Mouse (Mus musculus) monocyte, adult 5-6 weeks (primary cell): ENCODE data around the gene Atp1b4. TPM values are rescaled to one million over a fixed set of nuclear protein-coding genes. Genes with fewer than 3 reads are reported as not detected.
"Not testable (repeated sequence)": the region's sequence is repeated elsewhere in the genome, so short reads cannot be mapped to it uniquely, and the experiment has no call there.

Experiments used
- ATAC-seq: fragments of 153-309, 156-312 bp; replicated peaks from 2 replicates; pipeline ENCODE4 v1.8.0; 2017; ENCODE audit warnings: mild to moderate bottlenecking; ENCODE audit not compliant: low TSS enrichment, insufficient number of reproducible peaks, severe bottlenecking, poor library complexity, low FRiP score
- total RNA-seq: library from RNA; stranded (forward); fragments of 200-1000, 200-491, 200-594 nt; gene quantifications from 3 replicates; pipeline ENCODE4 v1.2.3, GENCODE M21; 2017

Gene Atp1b4
- not detected in 3 replicates for total RNA-seq

GRCm38 (mm10) chrX:38315884-38316283, at the start of gene Atp1b4:
TSS of gene Atp1b4 (plus strand) at chrX:38316184.
- ATAC-seq = no peak

- no peak for ATAC-seq
Observed at GRCm38 (mm10) chrX:38308597-38308996, 7.4 kb upstream of the Atp1b4 start.

- no peak for ATAC-seq
Observed at GRCm38 (mm10) chrX:38311054-38311453, 4.9 kb upstream of the Atp1b4 start.

GRCm38 (mm10) chrX:38312910-38313625, 2.9 kb upstream of the Atp1b4 start:
- ATAC-seq = no peak

- ATAC-seq = no peak
Observed at GRCm38 (mm10) chrX:38313626-38314210, 2.3 kb upstream of the Atp1b4 start.

- ATAC-seq = no peak
Observed at GRCm38 (mm10) chrX:38330695-38331406, 14.9 kb downstream of the Atp1b4 start.

- ATAC-seq = peak; percentile 75; the same call in 1 of the 2 replicates
Observed at GRCm38 (mm10) chrX:38334329-38335279, 18.6 kb downstream of the Atp1b4 start.

- no peak for ATAC-seq
Observed at GRCm38 (mm10) chrX:38362016-38362415, 46.0 kb downstream of the Atp1b4 start.

- ATAC-seq = not testable (repeated sequence)
Observed at GRCm38 (mm10) chrX:38364621-38365020, 48.6 kb downstream of the Atp1b4 start.

- peak; percentile 75 for ATAC-seq
Observed at GRCm38 (mm10) chrX:38373169-38373568, 57.2 kb downstream of the Atp1b4 start.

Other genes starting within 250 kb of the Atp1b4 start
- not detected in 3 replicates for gene Rhox10, start 249.7 kb upstream of the Atp1b4 start, total RNA-seq
- gene Rhox11, start 231.0 kb upstream of the Atp1b4 start, total RNA-seq = not detected in 3 replicates
- not detected in 3 replicates for gene Rhox12, start 205.3 kb upstream of the Atp1b4 start, total RNA-seq
- not detected in 3 replicates for gene Rhox13, start 195.0 kb upstream of the Atp1b4 start, total RNA-seq
- 23.9 to 32.8 TPM (median 25.2 TPM) in 3 replicates for gene Zbtb33, start 126.4 kb upstream of the Atp1b4 start, total RNA-seq
- not detected in 3 replicates for gene Tmem255a, start 63.7 kb upstream of the Atp1b4 start, total RNA-seq
- 180 to 255 TPM (median 225 TPM) in 3 replicates for gene Lamp2, start 140.3 kb downstream of the Atp1b4 start, total RNA-seq